Mouse (Mus musculus) G1E (cell line): ENCODE data around the gene Cox7a1.

Experiments used
- CTCF ChIP-seq: IDR thresholded peaks from 2 replicates; pipeline ENCODE4 v1.5.1; 2012; ENCODE audit warnings: low read depth, low read length, inconsistent platforms, mixed read lengths
- GATA1 ChIP-seq: IDR thresholded peaks from 2 replicates; pipeline ENCODE4 v1.6.1; 2012; ENCODE audit warnings: borderline replicate concordance, low read length, inconsistent platforms, mixed read lengths

GRCm38 (mm10) chr7:30220008-30220356 is 36.0 kb downstream of the Cox7a1 start:
- TF ChIP-seq GATA1, result no peak
- no peak for TF ChIP-seq CTCF
